Mouse (Mus musculus): ENCODE measurements around the gene Vgll4.

The Vgll4 gene

GRCm38 (mm10) chr6:114874138-114874928, 95.5 kb downstream of the Vgll4 start:
- DNase-seq (ENCODE audit: extremely low spot score, low spot score) = peak; percentile 61

- DNase-seq (ENCODE audit: extremely low spot score, low spot score) = no peak
Observed at GRCm38 (mm10) chr6:114873808-114874137, 96.0 kb downstream of the Vgll4 start.

GRCm38 (mm10) chr6:114871010-114871660, 98.7 kb downstream of the Vgll4 start:
- DNase-seq (ENCODE audit: extremely low spot score, low spot score) = no peak

GRCm38 (mm10) chr6:114869501-114870076, 100.2 kb downstream of the Vgll4 start:
- DNase-seq (ENCODE audit: extremely low spot score, low spot score) = no peak

GRCm38 (mm10) chr6:114868656-114869055, 101.1 kb downstream of the Vgll4 start:
- no peak for DNase-seq (ENCODE audit: extremely low spot score, low spot score)

- no peak for DNase-seq (ENCODE audit: extremely low spot score, low spot score)
Observed at GRCm38 (mm10) chr6:114866619-114867018, 103.2 kb downstream of the Vgll4 start.

- DNase-seq (ENCODE audit: extremely low spot score, low spot score) = no peak
Observed at GRCm38 (mm10) chr6:114866078-114866477, 103.7 kb downstream of the Vgll4 start.

GRCm38 (mm10) chr6:114864421-114864820, 105.4 kb downstream of the Vgll4 start:
- no peak for DNase-seq (ENCODE audit: extremely low spot score, low spot score)

GRCm38 (mm10) chr6:114863501-114863900, 106.3 kb downstream of the Vgll4 start:
- no peak for DNase-seq (ENCODE audit: extremely low spot score, low spot score)

GRCm38 (mm10) chr6:114862046-114862445, 107.7 kb downstream of the Vgll4 start:
- no peak for DNase-seq (ENCODE audit: extremely low spot score, low spot score)

- DNase-seq (ENCODE audit: extremely low spot score, low spot score) = no peak
Observed at GRCm38 (mm10) chr6:114861591-114861990, 108.2 kb downstream of the Vgll4 start.

- DNase-seq (ENCODE audit: extremely low spot score, low spot score) = no peak
Observed at GRCm38 (mm10) chr6:114860677-114861568, 108.9 kb downstream of the Vgll4 start.

- DNase-seq (ENCODE audit: extremely low spot score, low spot score) = no peak
Observed at GRCm38 (mm10) chr6:114858722-114859053, 111.1 kb downstream of the Vgll4 start.

- DNase-seq (ENCODE audit: extremely low spot score, low spot score) = no peak
Observed at GRCm38 (mm10) chr6:114857996-114858721, 111.6 kb downstream of the Vgll4 start.

- DNase-seq (ENCODE audit: extremely low spot score, low spot score) = no peak
Observed at GRCm38 (mm10) chr6:114856501-114856900, 113.3 kb downstream of the Vgll4 start.

- DNase-seq (ENCODE audit: extremely low spot score, low spot score) = no peak
Observed at GRCm38 (mm10) chr6:114855644-114856043, 114.2 kb downstream of the Vgll4 start.

GRCm38 (mm10) chr6:114854368-114854767, 115.4 kb downstream of the Vgll4 start:
- DNase-seq (ENCODE audit: extremely low spot score, low spot score) = no peak

GRCm38 (mm10) chr6:114852739-114853138, 117.1 kb downstream of the Vgll4 start:
- no peak for DNase-seq (ENCODE audit: extremely low spot score, low spot score)

- DNase-seq (ENCODE audit: extremely low spot score, low spot score) = no peak
Observed at GRCm38 (mm10) chr6:114851688-114852087, 118.1 kb downstream of the Vgll4 start.

- DNase-seq (ENCODE audit: extremely low spot score, low spot score) = no peak
Observed at GRCm38 (mm10) chr6:114849787-114850186, 120.0 kb downstream of the Vgll4 start.

- no peak for DNase-seq (ENCODE audit: extremely low spot score, low spot score)
Observed at GRCm38 (mm10) chr6:114848761-114849160, 121.0 kb downstream of the Vgll4 start.

All from neural tube, embryonic 10.5 days (tissue).